Comparison of ENCODE assay signal across 37 mouse cellular contexts in genomic region chr12:57623264-57623663, GRCm38 (mm10). TPM values are rescaled to one million over a fixed set of nuclear protein-coding genes. Genes with fewer than 3 reads are reported as not detected.
DNase-seq lines count a peak whose midpoint lies in the region; ATAC-seq and TF ChIP-seq lines count a peak whose summit lies in the region.
"Had no signal": no experiment of that assay in that cellular context is flagged by ENCODE, and none has a peak within 500 bp of the region (broad histone marks: within the 10 kb centered on the region; RNA-seq: fewer than 3 reads in every experiment).

No protein-coding gene starts in this region.

- no peak for DNase-seq in heart, postnatal 10 days
- no peak for DNase-seq in heart, postnatal 25 days (ENCODE audit: low spot score)
- DNase-seq in thymus, adult 2 months: no peak
- no peak for DNase-seq in spleen, adult 12 weeks (ENCODE audit: low spot score)
- DNase-seq: adrenal gland, postnatal 10 days; cerebellum, adult 11-12 months; cerebellum, adult 9-11 months; forebrain, postnatal 0 days; kidney, adult 8-10 months; layer of hippocampus, postnatal 36 days; lung, postnatal 36 days; right cerebral cortex, postnatal 25 days; spleen, adult 18-20 months; thymus, postnatal 25 days had no signal

- peaks cover 2% of the 10 kb centered on the region; the same call in 1 of the 2 replicates for H3K4me1 ChIP-seq in heart, embryonic 11.5 days (ENCODE audit: control insufficient read depth, insufficient read depth, low read length)
- 0 out of 2 replicates have a peak, but pooled peaks cover 3% of the 10 kb centered on the region for H3K4me1 ChIP-seq in heart, embryonic 16.5 days (ENCODE audit: control insufficient read depth, insufficient read depth, low read length)
- no peaks in the 10 kb centered on the region for H3K4me1 ChIP-seq in intestine, embryonic 16.5 days (ENCODE audit: control insufficient read depth, insufficient read depth, low read length)
- peaks cover 4% of the 10 kb centered on the region; the same call in 1 of the 2 replicates for H3K4me1 ChIP-seq in stomach, embryonic 15.5 days
- no peaks in the 10 kb centered on the region for H3K4me1 ChIP-seq in thymus, adult 2 months (replicated peaks; ENCODE audit: control insufficient read depth, insufficient read depth, low read length)
- H3K4me1 ChIP-seq: embryonic facial prominence, embryonic 10.5 days; embryonic facial prominence, embryonic 15.5 days; limb, embryonic 10.5 days; limb, embryonic 15.5 days; lung, embryonic 15.5 days had no signal

- H3K27me3 ChIP-seq in heart, embryonic 11.5 days (ENCODE audit: control insufficient read depth, insufficient read depth, low read length): no peaks in the 10 kb centered on the region
- no peaks in the 10 kb centered on the region for H3K27me3 ChIP-seq in heart, embryonic 16.5 days (ENCODE audit: control insufficient read depth, insufficient read depth, low read length)
- no peaks in the 10 kb centered on the region for H3K27me3 ChIP-seq in intestine, embryonic 16.5 days (replicated peaks; ENCODE audit: control insufficient read depth, insufficient read depth, low read length)
- H3K27me3 ChIP-seq in stomach, embryonic 15.5 days (replicated peaks): no peaks in the 10 kb centered on the region
- H3K27me3 ChIP-seq in thymus, adult 2 months (ENCODE audit: control insufficient read depth, insufficient read depth, low read length): no peaks in the 10 kb centered on the region
- H3K27me3 ChIP-seq: embryonic facial prominence, embryonic 15.5 days; forebrain, embryonic 12.5 days; limb, embryonic 15.5 days; lung, embryonic 15.5 days had no signal

- H3K36me3 ChIP-seq in heart, embryonic 11.5 days (ENCODE audit: control insufficient read depth, insufficient read depth, low read length): no peaks in the 10 kb centered on the region
- no peaks in the 10 kb centered on the region for H3K36me3 ChIP-seq in heart, embryonic 16.5 days (ENCODE audit: control insufficient read depth, insufficient read depth)
- no peaks in the 10 kb centered on the region for H3K36me3 ChIP-seq in intestine, embryonic 16.5 days (ENCODE audit: control insufficient read depth, insufficient read depth, low read length)
- no peaks in the 10 kb centered on the region for H3K36me3 ChIP-seq in stomach, embryonic 15.5 days
- H3K36me3 ChIP-seq in thymus, adult 2 months (ENCODE audit: control insufficient read depth, insufficient read depth, low read length): no peaks in the 10 kb centered on the region
- H3K36me3 ChIP-seq: embryonic facial prominence, embryonic 10.5 days; embryonic facial prominence, embryonic 15.5 days; forebrain, embryonic 12.5 days; limb, embryonic 10.5 days; limb, embryonic 15.5 days; lung, embryonic 15.5 days had no signal

- TF ChIP-seq CTCF in thymus, adult 2 months (IDR thresholded peaks at IDR 0.05; ENCODE audit: borderline replicate concordance, control insufficient read depth, extremely low read depth, insufficient read depth, low read length, poor library complexity): no peak

- ATAC-seq in heart, embryonic 11.5 days (replicated peaks; ENCODE audit: insufficient number of reproducible peaks, low FRiP score, low TSS enrichment): no peak
- ATAC-seq in heart, embryonic 16.5 days (replicated peaks; ENCODE audit: extremely low read depth, insufficient read depth, low FRiP score): no peak
- peak; percentile 76 for ATAC-seq in intestine, embryonic 16.5 days
- no peak for ATAC-seq in stomach, embryonic 15.5 days (ENCODE audit: insufficient read depth, low FRiP score, low read depth)
- ATAC-seq: forebrain, postnatal 0 days; midbrain, embryonic 16.5 days; Patski had no signal

- H3K27ac ChIP-seq in heart, embryonic 11.5 days (ENCODE audit: low read depth, low read length): no peak overlapping the region
- H3K27ac ChIP-seq in heart, embryonic 16.5 days (ENCODE audit: low read length): no peak overlapping the region
- no peak overlapping the region for H3K27ac ChIP-seq in intestine, embryonic 16.5 days (ENCODE audit: low read length)
- no peak overlapping the region for H3K27ac ChIP-seq in stomach, embryonic 15.5 days
- no peak overlapping the region for H3K27ac ChIP-seq in thymus, adult 2 months (ENCODE audit: control insufficient read depth, insufficient read depth, low read length)
- H3K27ac ChIP-seq: embryonic facial prominence, embryonic 10.5 days; embryonic facial prominence, embryonic 15.5 days; forebrain, embryonic 12.5 days; hindbrain, embryonic 14.5 days; kidney, postnatal 0 days; limb, embryonic 10.5 days; limb, embryonic 15.5 days; liver, embryonic 14.5 days; lung, embryonic 15.5 days had no signal

- H3K9me3 ChIP-seq in heart, embryonic 11.5 days (replicated peaks; ENCODE audit: control insufficient read depth, low read length): no peaks in the 10 kb centered on the region
- no peaks in the 10 kb centered on the region for H3K9me3 ChIP-seq in heart, embryonic 16.5 days (replicated peaks; ENCODE audit: control insufficient read depth, low read length)
- no peaks in the 10 kb centered on the region for H3K9me3 ChIP-seq in intestine, embryonic 16.5 days (ENCODE audit: control insufficient read depth, low read length)
- no peaks in the 10 kb centered on the region for H3K9me3 ChIP-seq in stomach, embryonic 15.5 days
- H3K9me3 ChIP-seq: embryonic facial prominence, embryonic 10.5 days; embryonic facial prominence, embryonic 15.5 days; forebrain, embryonic 12.5 days; limb, embryonic 10.5 days; limb, embryonic 15.5 days; lung, embryonic 15.5 days had no signal

- H3K9ac ChIP-seq in heart, embryonic 11.5 days (ENCODE audit: low read depth, low read length): no peak overlapping the region
- H3K9ac ChIP-seq in heart, embryonic 16.5 days (ENCODE audit: low read length): no peak overlapping the region
- no peak overlapping the region for H3K9ac ChIP-seq in intestine, embryonic 16.5 days (ENCODE audit: low read depth, low read length)
- H3K9ac ChIP-seq in stomach, embryonic 15.5 days: no peak overlapping the region
- H3K9ac ChIP-seq: embryonic facial prominence, embryonic 15.5 days; forebrain, embryonic 12.5 days; forebrain, postnatal 0 days; hindbrain, embryonic 14.5 days; limb, embryonic 15.5 days; liver, embryonic 14.5 days; lung, embryonic 15.5 days had no signal

- no peak for TF ChIP-seq POLR2A in thymus, adult 2 months (IDR thresholded peaks at IDR 0.05; ENCODE audit: control insufficient read depth, extremely low read depth, insufficient read depth, low read length, poor library complexity)

- intact Hi-C loops in heart, postnatal 10 days (cut with DNase I): no loop called here
- intact Hi-C loops in heart, postnatal 25 days (cut with DNase I): no loop called here

- H3K4me3 ChIP-seq in heart, embryonic 11.5 days (ENCODE audit: low read depth, low read length): no peak overlapping the region
- peak overlapping the region; percentile 17; the same call in 1 of the 2 replicates for H3K4me3 ChIP-seq in heart, embryonic 16.5 days (ENCODE audit: low read length)
- H3K4me3 ChIP-seq in intestine, embryonic 16.5 days (ENCODE audit: low read length): 0 out of 2 replicates have a peak overlapping the region, but pooled peaks have one; percentile 0
- H3K4me3 ChIP-seq in stomach, embryonic 15.5 days (replicated peaks): no peak overlapping the region
- no peak overlapping the region for H3K4me3 ChIP-seq in thymus, adult 2 months (ENCODE audit: control insufficient read depth, insufficient read depth, low read length)
- H3K4me3 ChIP-seq: embryonic facial prominence, embryonic 10.5 days; embryonic facial prominence, embryonic 15.5 days; forebrain, embryonic 12.5 days; limb, embryonic 10.5 days; limb, embryonic 15.5 days; lung, embryonic 15.5 days had no signal

- H3K4me2 ChIP-seq in heart, embryonic 11.5 days: peak overlapping the region; percentile 34; the same call in 1 of the 2 replicates
- peak overlapping the region; percentile 44; the same call in 1 of the 2 replicates for H3K4me2 ChIP-seq in heart, embryonic 16.5 days (ENCODE audit: low read depth, low read length)
- H3K4me2 ChIP-seq in intestine, embryonic 16.5 days (ENCODE audit: low read depth, low read length): peak overlapping the region; percentile 30; the same call in 1 of the 2 replicates
- peak overlapping the region; percentile 19 for H3K4me2 ChIP-seq in stomach, embryonic 15.5 days
- H3K4me2 ChIP-seq: embryonic facial prominence, embryonic 15.5 days; forebrain, embryonic 12.5 days; hindbrain, embryonic 14.5 days; limb, embryonic 15.5 days; lung, embryonic 15.5 days; midbrain, embryonic 11.5 days had no signal

- 28% methylated on average over 7 of the region's 7 CpGs for WGBS in heart, embryonic 11.5 days (ENCODE audit: insufficient replicate concordance)
- 15% methylated on average over 7 of the region's 7 CpGs for WGBS in heart, embryonic 16.5 days
- 31% methylated on average over 7 of the region's 7 CpGs for WGBS in intestine, embryonic 16.5 days
- WGBS in stomach, embryonic 15.5 days: 29% methylated on average over 7 of the region's 7 CpGs
- 88% methylated on average over 7 of the region's 7 CpGs for WGBS in thymus, adult 2 months

RNA-seq across cellular contexts. Expression of gene Ttc6, which starts 59.4 kb away (rescaled TPM):
- polyA plus RNA-seq in heart, embryonic 11.5 days (2014; fragmentation: Nextera tagmentation; extraction: Ambion mirVana): 0.10 and 0.49 TPM in 2 replicates
- not detected for total RNA-seq in heart, postnatal 10 days (2021)
- 0.09 and 0.57 TPM in 2 replicates for polyA plus RNA-seq in heart, embryonic 16.5 days (2015; fragmentation: Nextera tagmentation; extraction: Ambion mirVana)
- total RNA-seq in heart, postnatal 25 days (2021): under 1 TPM in 1 of 2 experiments, not detected in 1; 0.08 TPM
- polyA plus RNA-seq in intestine, embryonic 16.5 days (2015; fragmentation: Nextera tagmentation; extraction: Ambion mirVana): 0.50 and 0.81 TPM in 2 replicates
- polyA plus RNA-seq in stomach, embryonic 15.5 days (2015; fragmentation: Nextera tagmentation; extraction: Ambion mirVana): 3.8 and 4.2 TPM in 2 replicates
- 0.05 and 0.12 TPM in 2 replicates for polyA plus RNA-seq in thymus, adult 2 months (2012; rRNA removed)
- total RNA-seq: common myeloid progenitor, adult 5-6 weeks; gastrocnemius, adult 8-10 months; gastrocnemius, postnatal 4 days; hematopoietic stem cell, adult 5-6 weeks; megakaryocyte, adult 5-6 weeks; MEL; neutrophil, adult 5-6 weeks had no signal

Comparison
In these comparisons a context has a peak if more than half of its experiments do, and no peak if none do; other contexts are left out.
1. H3K4me3 ChIP-seq: peak in heart, embryonic 16.5 days (single experiment) and intestine, embryonic 16.5 days (single experiment); none in heart, embryonic 11.5 days (single experiment), stomach, embryonic 15.5 days (single experiment) and thymus, adult 2 months (single experiment).
2. Peak in every context shown above with its lines, with median percentiles within 50 percentile points of each other: H3K4me2 ChIP-seq.